Mouse (Mus musculus) bone marrow macrophage, adult 2 months (primary cell): ENCODE data around the gene Cartpt.

Source experiments
- CTCF ChIP-seq: IDR thresholded peaks from 2 replicates; pipeline ENCODE4 v1.5.1; 2012; ENCODE audit warnings: low read depth, mild to moderate bottlenecking, low read length, moderate library complexity
- POLR2A ChIP-seq: IDR thresholded peaks from 2 replicates; pipeline ENCODE4 v1.6.1; 2012; ENCODE audit warnings: mild to moderate bottlenecking, low read depth, low read length, borderline replicate concordance

DNA sequence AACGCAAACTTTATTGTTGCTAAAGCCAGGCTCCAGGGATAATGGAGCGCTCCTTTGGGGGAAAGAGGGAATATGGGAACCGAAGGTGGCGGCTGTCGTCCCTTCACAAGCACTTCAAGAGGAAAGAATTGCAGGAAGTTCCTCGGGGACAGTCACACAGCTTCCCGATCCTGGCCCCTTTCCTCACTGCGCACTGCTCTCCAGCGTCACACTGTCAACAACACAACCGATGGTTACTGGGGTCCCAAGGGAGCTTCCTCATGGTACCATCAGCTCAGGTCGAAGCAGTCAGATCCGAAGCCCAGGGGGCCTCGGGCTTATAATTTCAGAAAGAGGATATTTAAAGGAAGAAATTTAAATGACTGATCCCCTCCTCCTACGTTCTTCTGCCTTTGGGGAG lies 2.1 kb downstream of the Cartpt start:
- TF ChIP-seq POLR2A (no peak), CTCF (no peak)
